Mouse (Mus musculus) forebrain, embryonic 11.5 days (tissue): Measurements from ENCODE around the gene Map2k1. TPM values are rescaled to one million over a fixed set of nuclear protein-coding genes. Genes with fewer than 3 reads are reported as not detected.
"Not testable (repeated sequence)": the region's sequence is repeated elsewhere in the genome, so short reads cannot be mapped to it uniquely, and the experiment has no call there.

ENCODE experiments used
- ATAC-seq: fragments of 200-750 bp; cut with Nextera tagmentation; replicated peaks from 2 replicates; pipeline ENCODE4 v1.8.0; 2017; ENCODE audit warnings: moderate TSS enrichment; ENCODE audit not compliant: low FRiP score
- DNase-seq: peaks from one replicate; pipeline ENCODE4 v3.0.0-alpha.2; 2017; ENCODE audit warnings: low spot score
- H3K27ac ChIP-seq: fragments of 300-500 bp; sonication (generic); 2 replicates; pipeline ENCODE4 v1.5.1; 2014; ENCODE audit warnings: low read depth, low read length
- H3K27me3 ChIP-seq: fragments of 300-500 bp; sonication (generic); 2 replicates; pipeline ENCODE4 v1.6.1; 2014; ENCODE audit warnings: mild to moderate bottlenecking, low read length, mixed read lengths; ENCODE audit not compliant: control insufficient read depth, insufficient read depth
- H3K36me3 ChIP-seq: fragments of 300-500 bp; sonication (generic); 2 replicates; pipeline ENCODE4 v1.6.1; 2014; ENCODE audit warnings: mild to moderate bottlenecking, low read length, moderate library complexity, mixed read lengths; ENCODE audit not compliant: control insufficient read depth, insufficient read depth
- H3K4me1 ChIP-seq: fragments of 300-500 bp; sonication (generic); replicated peaks from 2 replicates; pipeline ENCODE4 v1.6.1; 2014; ENCODE audit warnings: low read length, mixed read lengths; ENCODE audit not compliant: control insufficient read depth, insufficient read depth
- H3K4me2 ChIP-seq: fragments of 300-500 bp; sonication (generic); 2 replicates; pipeline ENCODE4 v1.6.1; 2014; ENCODE audit warnings: low read depth, mild to moderate bottlenecking, low read length, moderate library complexity, mixed read lengths; ENCODE audit not compliant: severe bottlenecking
- H3K4me3 ChIP-seq: fragments of 300-500 bp; sonication (generic); 2 replicates; pipeline ENCODE4 v1.5.1; 2014; ENCODE audit warnings: low read depth, low read length
- H3K9ac ChIP-seq: fragments of 300-500 bp; sonication (generic); 2 replicates; pipeline ENCODE4 v1.6.1; 2014; ENCODE audit warnings: low read length
- H3K9me3 ChIP-seq: fragments of 300-500 bp; sonication (generic); 2 replicates; pipeline ENCODE4 v1.6.1; 2016; ENCODE audit warnings: low read length, mixed read lengths; ENCODE audit not compliant: control insufficient read depth
- WGBS: fragments of 180-500 bp; shearing (Covaris S2); extraction: QIAGEN DNeasy Blood & Tissue Kit; methylation state at CpG from one replicate; pipeline ENCODE4 v1.1.7; 2014; 5-methylcytosine and 5-hydroxymethylcytosine counted together
- microRNA-seq: library from miRNA; unstranded; fragments of <30 nt; microRNA quantifications from one replicate; pipeline ENCODE4, GENCODE M21; 2016; ENCODE audit not compliant: insufficient number of aligned reads
- polyA plus RNA-seq: library from polyadenylated mRNA; unstranded; fragments of >200 nt; fragmentation: Nextera tagmentation; extraction: Ambion mirVana; gene quantifications from 2 replicates; pipeline ENCODE4 v1.2.1, GENCODE M21; 2014

Map2k1 gene
- polyA plus RNA-seq, 1 experiment from 2014 or later: 67.7 TPM

DNA sequence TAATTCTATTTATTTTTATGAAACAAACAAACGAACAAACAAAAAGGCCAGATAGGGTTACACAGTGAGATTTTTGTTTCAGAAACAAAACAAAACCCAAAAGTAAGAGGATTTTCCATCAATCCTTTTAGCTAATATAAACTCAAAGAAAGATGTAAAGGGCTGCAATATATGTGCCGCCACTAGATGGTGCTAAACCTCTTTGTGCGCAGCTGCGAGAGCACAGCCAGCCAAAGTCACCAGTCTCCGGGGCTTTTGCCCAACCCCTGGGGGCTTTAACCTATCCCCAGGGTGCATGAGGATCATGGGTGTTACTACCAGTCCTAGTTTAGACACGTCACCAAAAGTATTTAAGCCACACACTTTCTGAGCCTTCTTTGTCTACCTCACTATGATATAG is 114.5 kb downstream of the Map2k1 start:
- not testable (repeated sequence) for H3K9me3 ChIP-seq, H3K27me3 ChIP-seq, H3K4me3 ChIP-seq, H3K4me2 ChIP-seq, H3K9ac ChIP-seq, H3K36me3 ChIP-seq, ATAC-seq, H3K4me1 ChIP-seq, H3K27ac ChIP-seq
- peak; percentile 62 for DNase-seq
- WGBS: 11% methylated on average over 6 of the region's 6 CpGs

Small RNA genes within 50 kb of the gene (microRNA-seq; reads per million reads assigned to microRNA genes)
- gene Gm24106: not detected

Other genes starting within 250 kb of the Map2k1 start
- 6.5 and 7.4 TPM in 2 replicates for gene Smad6, start 231.6 kb downstream of the Map2k1 start, polyA plus RNA-seq
- not detected in 2 replicates for gene Lctl, start 136.5 kb downstream of the Map2k1 start, polyA plus RNA-seq
- 43.4 and 49.2 TPM in 2 replicates for gene Zwilch, start 80.5 kb downstream of the Map2k1 start, polyA plus RNA-seq
- gene Rpl4, start 80.3 kb downstream of the Map2k1 start, polyA plus RNA-seq: 1,087 and 1,101 TPM in 2 replicates
- gene Snapc5, start 74.4 kb downstream of the Map2k1 start, polyA plus RNA-seq: 34.2 and 35.2 TPM in 2 replicates
- 3.7 and 4.9 TPM in 2 replicates for gene Uchl4, start 18.4 kb downstream of the Map2k1 start, polyA plus RNA-seq
- 300 and 304 TPM in 2 replicates for gene Tipin, start 27.9 kb upstream of the Map2k1 start, polyA plus RNA-seq
- gene Dis3l, start 87.7 kb upstream of the Map2k1 start, polyA plus RNA-seq: 22.4 and 23.4 TPM in 2 replicates
- 3.3 and 3.6 TPM in 2 replicates for gene Megf11, start 132.0 kb upstream of the Map2k1 start, polyA plus RNA-seq